Mouse (Mus musculus) liver, embryonic 14.5 days (tissue): ENCODE results near the gene Gna11. TPM values are rescaled to one million over a fixed set of nuclear protein-coding genes. Genes with fewer than 3 reads are reported as not detected.

Experiments used
- ATAC-seq: fragments of 200-750 bp; cut with Nextera tagmentation; 2 replicates; pipeline ENCODE4 v1.8.0; 2017; ENCODE audit warnings: moderate number of reproducible peaks, mild to moderate bottlenecking, moderate library complexity; ENCODE audit not compliant: insufficient read depth
- DNase-seq, 3 experiments: peaks; one replicate each; pipeline ENCODE4 v3.0.0-alpha.2; 2012 to 2013; ENCODE audit warnings: low read depth in 3 of 3, low spot score in 3 of 3
- H3K27ac ChIP-seq: fragments of 300-500 bp; sonication (generic); 2 replicates; pipeline ENCODE4 v1.5.1; 2014; ENCODE audit warnings: moderate library complexity, mild to moderate bottlenecking, control low read depth, inconsistent platforms
- H3K27me3 ChIP-seq: fragments of 300-500 bp; sonication (generic); 2 replicates; pipeline ENCODE4 v1.6.1; 2014; ENCODE audit warnings: mild to moderate bottlenecking, low read length, moderate library complexity; ENCODE audit not compliant: control insufficient read depth, insufficient read depth
- H3K36me3 ChIP-seq: fragments of 300-500 bp; sonication (generic); replicated peaks from 2 replicates; pipeline ENCODE4 v1.6.1; 2014; ENCODE audit warnings: low read depth; ENCODE audit not compliant: control insufficient read depth, insufficient read depth
- H3K4me1 ChIP-seq, 2 experiments: fragments of 200-500 bp in 1 of 2; fragments of 300-500 bp in 1 of 2; sonication (generic) in 1 of 2; replicated peaks; 2 replicates each; pipeline ENCODE4 v1.6.1; 2012 to 2014; ENCODE audit warnings: antibody characterized with exemption in 1 of 2, inconsistent platforms in 1 of 2, low read length in 1 of 2; ENCODE audit not compliant: control insufficient read depth in 2 of 2, insufficient read depth in 2 of 2
- H3K4me2 ChIP-seq: fragments of 300-500 bp; sonication (generic); 2 replicates; pipeline ENCODE4 v1.6.1; 2014; ENCODE audit warnings: low read depth, mild to moderate bottlenecking, control low read depth, moderate library complexity
- H3K4me3 ChIP-seq, 2 experiments: fragments of 200-500 bp in 1 of 2; fragments of 300-500 bp in 1 of 2; sonication (generic) in 1 of 2; 2 replicates each; pipeline ENCODE4 v1.5.1; 2012 to 2014; ENCODE audit warnings: low read depth in 2 of 2, low read length in 2 of 2, mild to moderate bottlenecking in 2 of 2, control low read depth in 1 of 2, inconsistent platforms in 1 of 2, moderate library complexity in 1 of 2; ENCODE audit not compliant: insufficient read depth in 1 of 2
- H3K9ac ChIP-seq: fragments of 300-500 bp; sonication (generic); replicated peaks from 2 replicates; pipeline ENCODE4 v1.6.1; 2014; ENCODE audit warnings: mild to moderate bottlenecking, control low read depth, moderate library complexity
- H3K9me3 ChIP-seq: fragments of 300-500 bp; sonication (generic); 2 replicates; pipeline ENCODE4 v1.6.1; 2016; ENCODE audit warnings: low read length, mixed read lengths; ENCODE audit not compliant: control insufficient read depth
- CTCF ChIP-seq: IDR thresholded peaks from 2 replicates; pipeline ENCODE4 v1.5.1; 2016; ENCODE audit warnings: antibody characterized with exemption, low read depth, control low read depth
- EP300 ChIP-seq: IDR thresholded peaks from 2 replicates; pipeline ENCODE4 v1.6.1; 2016; ENCODE audit warnings: antibody characterized with exemption, low read depth
- WGBS: fragments of 180-500 bp; shearing (Covaris S2); extraction: QIAGEN DNeasy Blood & Tissue Kit; methylation state at CpG from one replicate; pipeline ENCODE4 v1.1.7; 2014; ENCODE audit not compliant: insufficient replicate concordance; 5-methylcytosine and 5-hydroxymethylcytosine counted together
- polyA plus RNA-seq, 2 experiments: library from polyadenylated mRNA; depleted of rRNA in 1 of 2; stranded (reverse) in 1 of 2; unstranded in 1 of 2; fragments of >200 nt; fragmentation: Nextera tagmentation in 1 of 2; extraction: Ambion mirVana in 1 of 2; gene quantifications; 2 replicates each; pipeline versions ENCODE4 v1.2.1 to v1.2.3; 2012 to 2014

Gna11 gene
- polyA plus RNA-seq (2012; rRNA removed) (14.8 and 17.0 TPM in 2 replicates), polyA plus RNA-seq (2014; fragmentation: Nextera tagmentation; extraction: Ambion mirVana) (17.3 and 17.4 TPM in 2 replicates)

- 1% methylated on average over 59 of the region's 59 CpGs for WGBS
- Histone ChIP-seq H3K27me3 (no peaks in the 10 kb centered on the region), H3K4me1 (peaks cover 17 to 34% of the 10 kb centered on the region in 2 experiments), H3K36me3 (no peaks in the 10 kb centered on the region), H3K27ac (peak within 1 kb of the TSS; percentile 91), H3K4me3 (peak within 1 kb of the TSS; percentile 71 to 78), H3K9ac (peak within 1 kb of the TSS; percentile 75), H3K9me3 (no peaks in the 10 kb centered on the region), H3K4me2 (peak within 1 kb of the TSS; percentile 88)
- ATAC-seq (peak; percentile 89), DNase-seq (peak; percentile 93 to 94 (median 94))
- TF ChIP-seq CTCF = no peak
Observed at GRCm38 (mm10) chr10:81545161-81545747, at the start of gene Gna11. Gene Gna11, minus strand, starts transcription at chr10:81545190.

- 71% methylated on average over 18 of the region's 18 CpGs for WGBS
Observed at GRCm38 (mm10) chr10:81593935-81594334, 48.9 kb upstream of the Gna11 start.

GRCm38 (mm10) chr10:81593223-81593622 lies 48.2 kb upstream of the Gna11 start:
- Histone ChIP-seq H3K27me3 (peaks cover 15% of the 10 kb centered on the region), H3K4me3 (no peak overlapping the region), H3K9me3 (no peaks in the 10 kb centered on the region), H3K9ac (no peak overlapping the region), H3K36me3 (no peaks in the 10 kb centered on the region), H3K4me2 (no peak overlapping the region), H3K4me1 (peaks cover 0 to 10% of the 10 kb centered on the region in 2 experiments; a peak in 1 of 4 replicates), H3K27ac (no peak overlapping the region)
- no peak for DNase-seq
- 54% methylated on average over 4 of the region's 4 CpGs for WGBS
- no peak for ATAC-seq
- no peak for TF ChIP-seq EP300

More at GRCm38 (mm10) chr10:81593935-81594334, 48.9 kb upstream of the Gna11 start:
- no peak for TF ChIP-seq CTCF
- TF ChIP-seq EP300 = no peak
- no peak overlapping the region for H3K4me3 ChIP-seq
- ATAC-seq = no peak
- H3K4me2 ChIP-seq = no peak overlapping the region
- peaks cover 0 to 12% of the 10 kb centered on the region in 2 experiments; a peak in 2 of 4 replicates for H3K4me1 ChIP-seq
- no peaks in the 10 kb centered on the region for H3K36me3 ChIP-seq
- H3K27me3 ChIP-seq = peaks cover 15% of the 10 kb centered on the region
- no peak for DNase-seq
- H3K9me3 ChIP-seq = no peaks in the 10 kb centered on the region
- H3K9ac ChIP-seq = no peak overlapping the region
- H3K27ac ChIP-seq = no peak overlapping the region

GRCm38 (mm10) chr10:81592631-81593030 lies 47.6 kb upstream of the Gna11 start:
- H3K36me3 ChIP-seq = no peaks in the 10 kb centered on the region
- peaks cover 0 to 6% of the 10 kb centered on the region in 2 experiments; a peak in 1 of 4 replicates for H3K4me1 ChIP-seq
- ATAC-seq (no peak), DNase-seq (no peak)
- H3K9ac ChIP-seq = no peak overlapping the region
- WGBS = 59% methylated on average over 7 of the region's 7 CpGs
- no peaks in the 10 kb centered on the region for H3K9me3 ChIP-seq
- H3K27ac ChIP-seq = no peak overlapping the region
- TF ChIP-seq EP300 (no peak), CTCF (no peak)
- no peak overlapping the region for H3K4me3 ChIP-seq
- peaks cover 15% of the 10 kb centered on the region for H3K27me3 ChIP-seq
- no peak overlapping the region for H3K4me2 ChIP-seq

GRCm38 (mm10) chr10:81591846-81592245 lies 46.9 kb upstream of the Gna11 start:
- H3K27ac ChIP-seq = no peak overlapping the region
- H3K4me1 ChIP-seq = peaks cover 0 to 6% of the 10 kb centered on the region in 2 experiments; a peak in 1 of 4 replicates
- no peak for ATAC-seq
- H3K36me3 ChIP-seq = no peaks in the 10 kb centered on the region
- TF ChIP-seq EP300 (no peak), CTCF (no peak)
- no peak overlapping the region for H3K9ac ChIP-seq
- peaks cover 14% of the 10 kb centered on the region for H3K27me3 ChIP-seq
- H3K4me2 ChIP-seq = no peak overlapping the region
- no peaks in the 10 kb centered on the region for H3K9me3 ChIP-seq
- no peak for DNase-seq
- H3K4me3 ChIP-seq = no peak overlapping the region
- WGBS = 57% methylated on average over 9 of the region's 9 CpGs
